In the genomic region with DNA sequence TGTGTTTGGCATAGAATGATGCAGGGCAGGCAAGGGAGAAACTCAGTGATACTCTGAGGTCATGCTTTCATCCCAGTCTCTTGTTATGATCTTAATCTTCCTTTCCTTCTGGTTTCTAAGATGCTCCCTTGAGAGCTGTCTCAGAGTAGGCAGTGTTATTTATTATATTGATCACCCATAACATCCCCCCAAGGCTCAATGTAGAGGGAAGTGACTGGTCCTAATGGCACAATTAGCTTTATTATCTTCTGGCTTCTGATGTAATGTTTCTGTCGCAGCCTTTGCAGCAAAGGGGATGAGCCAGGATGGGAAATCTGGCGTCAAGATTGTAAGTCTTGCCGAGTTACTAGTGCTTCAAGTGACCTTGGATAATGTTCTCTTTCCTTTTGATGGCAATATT, we compare ENCODE assay signal across 18 mouse cellular contexts.
"Had no signal": no experiment of that assay in that cellular context is flagged by ENCODE, and none has a peak within 500 bp of the region (broad histone marks: within the 10 kb centered on the region; RNA-seq: fewer than 3 reads in every experiment).

No protein-coding gene starts in this region.

- H3K36me3 ChIP-seq: liver, embryonic 15.5 days; lung, embryonic 15.5 days; midbrain, embryonic 13.5 days; midbrain, embryonic 15.5 days; stomach, embryonic 15.5 days had no signal

- H3K9ac ChIP-seq: liver, embryonic 15.5 days; liver, postnatal 0 days; lung, embryonic 15.5 days; midbrain, embryonic 13.5 days; midbrain, embryonic 15.5 days; stomach, embryonic 15.5 days had no signal

- H3K4me1 ChIP-seq: liver, embryonic 15.5 days; lung, embryonic 15.5 days; megakaryocyte, embryonic 14.5 days; stomach, embryonic 15.5 days had no signal

- ATAC-seq: liver, postnatal 0 days; lung, postnatal 0 days; midbrain, embryonic 13.5 days; midbrain, embryonic 15.5 days had no signal

- H3K27me3 ChIP-seq: liver, embryonic 15.5 days; lung, embryonic 15.5 days; megakaryocyte, embryonic 14.5 days; midbrain, embryonic 13.5 days; midbrain, embryonic 15.5 days; stomach, embryonic 15.5 days had no signal

- H3K9me3 ChIP-seq: liver, embryonic 15.5 days; lung, embryonic 15.5 days; midbrain, embryonic 13.5 days; midbrain, embryonic 15.5 days; stomach, embryonic 15.5 days had no signal

- H3K4me2 ChIP-seq: liver, embryonic 15.5 days; lung, embryonic 15.5 days; midbrain, embryonic 11.5 days; midbrain, embryonic 13.5 days; midbrain, embryonic 15.5 days; stomach, embryonic 15.5 days had no signal

- H3K27ac ChIP-seq: liver, embryonic 15.5 days; lung, embryonic 15.5 days; macrophage; midbrain, embryonic 13.5 days; midbrain, embryonic 15.5 days; stomach, embryonic 15.5 days; stomach, postnatal 0 days had no signal

- DNase-seq: liver, postnatal 0 days; lung, adult 2 months; lung, postnatal 14 days; lung, postnatal 36 days; right cerebral cortex, postnatal 14 days; thymus, adult 2 months; thymus, postnatal 25 days; thymus, postnatal 4 days had no signal

- H3K4me3 ChIP-seq: liver, embryonic 15.5 days; lung, embryonic 15.5 days; megakaryocyte, embryonic 14.5 days; midbrain, embryonic 13.5 days; midbrain, embryonic 15.5 days; stomach, embryonic 15.5 days had no signal
